Mouse (Mus musculus) cerebral cortex, adult 2 months (tissue): Measurements from ENCODE around the gene Nmnat1.

ENCODE experiments used
- WGBS: fragments of 180-500 bp; shearing (Covaris S2); methylation state at CpG from one replicate; pipeline ENCODE4 v1.1.7; 2018; 5-methylcytosine and 5-hydroxymethylcytosine counted together

The Nmnat1 gene

DNA sequence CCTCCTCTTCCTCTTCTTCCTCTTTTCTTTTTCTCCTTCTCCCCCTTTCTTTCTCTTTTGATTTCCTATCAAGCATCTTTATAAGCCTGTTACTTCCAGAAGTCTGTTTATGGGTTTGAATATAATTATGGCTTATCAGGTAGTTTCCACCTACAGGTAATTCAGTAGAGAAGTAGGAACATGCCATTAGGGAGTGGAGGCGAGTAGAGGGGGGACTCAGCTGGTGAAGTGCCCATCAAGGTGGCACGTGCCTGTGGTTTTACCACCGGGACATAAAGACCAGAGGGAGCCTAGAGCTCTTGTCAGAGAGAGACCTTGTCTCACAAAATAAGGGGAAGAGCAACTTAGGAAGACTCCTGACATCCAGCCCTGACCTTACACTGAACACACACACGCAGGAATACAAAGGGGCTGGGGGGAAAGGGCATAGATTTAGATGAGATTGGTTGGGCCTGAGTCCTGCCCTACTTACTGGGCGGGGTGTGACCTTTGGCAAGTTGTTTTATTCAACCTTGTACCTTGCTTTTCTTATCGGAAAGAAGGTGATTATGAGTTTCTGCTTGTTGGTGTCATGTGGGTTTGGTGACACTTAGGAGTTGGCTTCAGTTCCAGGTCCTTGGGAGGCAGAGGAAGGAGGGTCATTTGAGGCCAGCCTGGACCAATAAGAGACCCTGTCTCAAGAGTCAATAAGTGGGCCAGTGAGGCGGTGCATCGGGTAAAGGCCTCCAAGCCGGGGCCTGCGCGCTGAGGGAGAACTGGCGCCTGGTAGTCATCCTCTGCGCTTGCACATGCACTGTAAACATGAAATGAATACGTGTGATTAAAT is 4.6 kb upstream of the Nmnat1 start:
- WGBS = 93% methylated on average over 14 of the region's 14 CpGs

DNA sequence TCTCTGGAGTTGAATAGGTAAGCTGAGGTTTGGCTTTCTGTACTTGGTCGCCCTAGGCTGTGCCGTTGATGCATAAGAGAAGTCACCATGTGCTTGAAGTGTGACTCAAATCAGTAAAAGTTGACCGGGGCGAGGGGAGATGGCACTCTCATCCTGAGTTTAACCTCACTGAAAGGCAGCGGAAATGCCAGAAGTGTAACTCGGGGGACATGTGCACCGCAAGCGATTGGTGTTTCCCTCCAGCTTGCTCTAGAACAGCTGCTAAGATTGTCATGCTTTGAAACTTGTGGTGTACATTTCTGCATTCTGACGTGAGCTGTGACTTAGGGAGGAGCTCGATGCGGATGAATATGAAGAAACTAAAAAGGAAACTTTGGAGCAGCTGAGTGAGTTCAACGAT is 2.7 kb upstream of the Nmnat1 start:
- WGBS = 89% methylated on average over 12 of the region's 12 CpGs

DNA sequence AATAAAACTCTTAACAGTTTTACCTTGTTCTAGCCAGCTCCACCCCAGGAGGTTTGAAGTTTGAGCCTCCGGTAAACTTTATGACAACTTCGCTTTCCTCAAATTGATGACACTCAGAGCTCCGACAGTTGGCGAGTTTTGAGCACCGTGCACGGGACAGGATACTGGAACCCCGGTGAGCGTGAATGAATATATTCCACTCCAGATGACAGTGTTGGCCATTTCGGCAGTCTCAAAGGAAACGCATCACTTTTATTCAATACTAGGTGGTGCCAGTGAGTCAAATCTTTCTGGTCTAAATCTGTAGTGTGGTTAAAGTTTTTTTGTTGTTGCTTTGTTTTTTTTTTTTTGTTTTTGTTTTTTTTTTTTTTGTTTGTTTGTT is 814 bp upstream of the Nmnat1 start:
- WGBS = under 1% methylated on average over 10 of the region's 10 CpGs

DNA sequence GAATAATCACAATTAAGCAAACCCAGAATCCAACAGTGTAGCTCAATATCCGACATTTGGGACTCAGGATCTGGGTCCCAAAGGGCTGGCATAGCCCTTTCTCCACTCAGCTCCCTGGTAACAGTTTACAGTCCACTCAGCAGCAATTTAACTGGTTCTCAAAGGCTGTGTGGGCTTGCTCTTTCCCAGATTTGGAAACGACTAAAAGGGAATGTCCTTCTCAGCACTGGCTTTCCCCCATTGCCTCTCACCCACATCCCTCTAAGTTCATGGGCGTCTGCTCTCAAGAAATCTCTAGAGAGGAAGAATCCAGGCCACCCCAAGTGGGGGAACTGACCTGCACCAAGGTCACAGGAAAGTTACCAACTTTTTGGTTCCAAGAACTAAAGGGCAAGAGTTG is 436 bp downstream of the Nmnat1 start:
- 27% methylated on average over 3 of the region's 3 CpGs for WGBS

DNA sequence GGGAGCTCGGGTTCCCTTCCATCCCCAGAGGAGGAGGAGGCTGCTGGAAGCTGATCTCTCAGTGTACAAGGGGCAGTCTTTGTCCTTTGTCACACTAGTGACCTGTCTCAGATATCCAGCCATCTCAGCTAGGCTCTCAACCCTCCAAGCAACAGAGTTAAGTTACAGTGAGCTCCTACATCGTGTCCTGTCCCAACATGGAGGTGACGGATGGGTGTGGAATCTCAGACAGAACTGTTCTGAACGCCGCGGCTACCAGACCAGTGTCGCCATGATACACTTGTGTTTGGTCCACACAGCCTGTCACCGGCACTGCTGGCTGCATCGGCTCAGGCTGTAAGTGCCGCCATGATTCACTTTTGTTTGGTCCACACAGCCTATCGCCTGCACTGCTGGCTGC is 7.9 kb downstream of the Nmnat1 start, which contains the start of gene Tmem274:
TSS of gene Tmem274 (plus strand) at position 301 of the 400 bp plus-strand sequence.
- 92% methylated on average over 11 of the region's 11 CpGs for WGBS

DNA sequence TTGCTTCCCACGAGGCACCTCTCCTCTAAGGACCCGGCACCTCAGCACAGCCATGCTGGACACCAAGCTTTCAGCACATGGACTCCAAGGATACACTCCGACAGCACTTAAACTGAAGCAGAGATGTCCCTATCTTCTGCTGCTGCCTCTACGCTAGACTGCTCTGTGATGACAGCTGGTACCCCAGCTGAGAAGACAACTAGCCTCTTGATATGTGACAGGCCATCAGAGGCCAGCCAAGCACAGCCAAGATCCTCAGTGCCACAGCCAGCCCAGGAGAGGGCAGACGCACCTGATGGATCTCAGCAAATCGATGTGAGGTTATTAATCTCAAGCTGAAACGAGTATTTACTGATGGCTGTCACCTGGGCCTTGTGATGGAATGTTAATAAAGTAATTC is 9.9 kb downstream of the Nmnat1 start:
- 71% methylated on average over 7 of the region's 7 CpGs for WGBS

DNA sequence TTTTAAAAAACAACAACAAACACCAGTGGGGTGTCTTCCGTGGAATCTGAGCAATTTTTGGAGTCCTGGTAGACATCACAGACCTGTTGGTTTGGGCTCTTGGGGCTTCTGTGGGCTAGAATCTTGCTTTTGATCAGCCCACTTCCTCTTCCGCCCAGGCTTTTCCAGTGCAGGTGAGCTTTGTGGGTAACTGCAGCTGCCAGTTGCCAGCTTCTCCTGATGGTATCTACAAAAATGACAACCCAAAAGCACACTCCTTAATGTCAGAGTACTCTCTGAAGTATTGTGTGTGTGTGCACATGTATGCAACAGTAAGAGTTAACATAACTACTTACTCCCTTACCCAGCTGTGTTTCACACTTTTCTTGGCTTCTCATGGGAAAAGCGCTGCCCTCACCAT is 15.4 kb downstream of the Nmnat1 start:
- WGBS = 93% methylated on average over 3 of the region's 3 CpGs

DNA sequence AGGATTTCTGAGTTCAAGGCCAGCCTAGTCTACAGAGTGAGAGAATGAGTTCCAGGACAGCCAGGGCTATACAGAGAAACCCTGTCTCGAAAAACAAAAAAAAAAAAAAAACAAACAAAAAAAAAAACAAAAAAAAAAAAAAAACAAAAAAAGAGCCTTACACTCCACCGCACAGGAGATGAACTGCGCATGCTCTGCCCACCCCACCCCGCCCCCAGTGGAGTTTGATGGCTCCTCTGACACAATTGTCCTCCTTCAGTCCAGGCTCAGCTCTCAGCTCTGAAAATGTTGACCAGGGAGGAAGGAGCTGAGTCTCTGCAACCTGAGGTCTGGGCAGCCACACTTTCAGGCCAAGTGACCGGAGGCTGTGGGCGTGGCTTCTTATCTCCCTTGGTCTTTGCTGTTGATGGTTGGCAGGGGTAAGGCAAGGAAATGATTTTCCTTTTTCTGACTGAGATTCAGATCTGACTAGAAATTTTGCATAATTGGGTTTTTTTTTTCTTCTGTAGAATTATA is 21.5 kb downstream of the Nmnat1 start:
- WGBS = 86% methylated on average over 6 of the region's 6 CpGs

DNA sequence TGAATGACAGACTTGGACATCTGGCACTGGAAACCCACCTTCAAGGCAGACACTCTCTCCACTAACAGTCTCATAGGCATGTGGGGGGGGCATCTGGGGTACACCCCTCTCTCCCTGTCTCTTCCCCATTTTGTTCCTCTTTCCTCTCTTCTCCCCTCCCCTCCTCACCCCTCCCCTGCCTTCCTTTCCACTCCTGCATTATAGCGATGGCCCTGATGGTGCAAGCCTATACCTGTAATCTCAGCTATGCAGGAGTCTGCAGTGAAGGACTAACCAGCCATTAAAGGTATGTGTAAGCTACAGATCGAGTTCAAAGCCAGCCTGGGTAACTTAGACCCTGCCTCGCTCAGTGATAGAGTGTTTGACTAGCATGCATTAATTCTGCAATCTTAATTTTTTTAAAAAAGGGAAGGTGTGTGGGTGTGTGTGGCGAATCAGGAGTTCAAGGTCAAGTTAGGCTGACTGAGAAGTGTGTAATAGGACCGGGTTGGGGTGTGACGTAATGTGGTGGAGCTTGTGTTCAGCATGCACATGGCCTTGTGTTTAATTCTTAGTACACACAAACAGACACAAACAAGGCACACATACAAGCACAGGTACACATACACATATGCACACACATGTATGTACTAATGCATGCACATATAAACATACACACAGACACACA is 22.6 kb downstream of the Nmnat1 start:
- WGBS = 88% methylated on average over 6 of the region's 6 CpGs

DNA sequence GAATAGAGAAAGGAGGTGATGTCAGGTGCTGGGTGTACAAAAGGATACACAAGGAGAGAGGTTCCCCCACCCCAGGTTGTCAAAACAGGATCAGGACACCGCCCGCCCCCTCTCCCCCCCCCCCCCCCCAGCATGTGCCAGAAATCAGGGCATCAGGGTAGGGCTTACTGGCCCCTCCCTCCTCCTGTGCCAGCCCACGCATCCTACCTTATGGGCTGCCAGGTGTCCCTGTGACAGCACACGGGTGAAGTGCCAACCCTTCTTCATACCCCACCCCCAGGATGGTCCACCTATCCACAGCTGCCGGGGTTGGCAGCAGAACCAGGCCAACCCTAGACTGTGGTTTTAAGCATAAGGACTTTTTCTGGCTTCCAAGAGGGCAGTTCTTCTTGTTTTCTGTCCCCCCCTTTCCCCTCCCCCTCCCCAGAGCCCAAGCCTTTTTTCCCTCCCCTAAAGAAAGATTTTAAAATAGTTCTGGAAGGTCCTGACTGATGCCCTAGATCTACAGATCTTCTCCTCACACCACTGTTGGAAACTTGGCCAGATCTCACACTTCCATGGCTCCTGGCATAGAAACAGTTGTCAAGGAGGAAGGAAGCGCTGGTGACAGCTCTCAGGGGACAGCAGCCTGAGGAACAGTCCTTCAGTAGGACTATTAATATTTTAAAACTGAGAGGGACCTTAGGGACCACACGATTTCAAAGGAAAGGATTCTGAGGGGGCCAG is 23.3 kb downstream of the Nmnat1 start:
- 43% methylated on average over 5 of the region's 7 CpGs for WGBS

DNA sequence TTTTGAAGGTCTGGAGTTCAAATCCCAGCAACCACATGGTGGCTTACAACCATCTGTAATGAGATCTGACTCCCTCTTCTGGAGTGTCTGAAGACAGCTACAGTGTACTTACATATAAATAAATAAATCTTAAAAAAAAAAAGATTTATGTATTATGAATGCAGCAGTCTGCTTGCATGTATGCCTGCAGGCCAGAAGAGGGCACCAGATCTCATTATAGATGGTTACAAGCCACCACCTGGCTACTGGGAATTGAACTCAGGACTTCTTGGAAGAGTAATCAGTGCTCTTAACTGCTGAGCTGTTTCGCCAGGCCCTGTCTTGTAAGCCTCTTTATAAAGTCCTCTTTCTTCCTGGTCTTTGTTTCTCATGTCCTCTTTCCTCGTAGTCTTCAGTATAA is 24.5 kb downstream of the Nmnat1 start:
- WGBS = 95% methylated on average over 2 of the region's 2 CpGs

DNA sequence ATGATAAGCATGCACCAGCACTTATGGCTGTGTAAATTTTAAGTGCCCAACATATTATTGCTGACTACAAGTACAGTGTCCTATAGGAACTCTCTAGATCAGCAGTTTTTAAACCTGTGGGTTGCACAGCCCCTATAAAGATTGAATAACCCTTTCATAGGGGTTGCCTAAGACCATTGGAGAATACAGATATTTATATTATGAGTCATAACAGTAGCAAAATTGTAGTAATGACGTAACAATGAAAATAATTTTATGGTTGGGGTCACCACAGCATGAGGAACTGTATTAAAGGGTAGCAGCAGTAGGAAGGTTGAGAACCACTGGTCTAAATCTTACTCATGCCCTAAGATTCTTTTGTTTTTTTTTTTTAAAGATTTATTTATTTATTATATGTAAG is 25.6 kb downstream of the Nmnat1 start:
- 82% methylated on average over 1 of the region's 1 CpGs for WGBS

DNA sequence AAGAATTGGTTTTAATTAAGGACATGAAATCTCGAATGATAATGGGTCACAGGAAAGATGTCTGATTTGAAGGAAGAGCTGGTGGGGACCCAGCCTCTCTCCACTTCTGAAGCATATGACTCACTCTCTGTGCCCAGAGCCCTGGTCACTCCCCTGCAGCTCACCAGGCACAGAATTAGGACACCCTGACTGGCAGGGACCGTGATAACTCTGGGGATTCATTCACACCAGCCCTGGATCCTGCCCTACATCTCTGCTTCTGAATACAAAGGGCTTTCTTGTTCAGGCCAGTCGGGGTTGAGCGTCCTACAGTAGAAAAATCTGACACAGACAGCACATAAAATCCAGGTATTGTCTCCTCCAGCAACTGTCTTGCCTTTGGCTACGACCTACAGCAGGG is 26.5 kb downstream of the Nmnat1 start:
- 60% methylated on average over 5 of the region's 5 CpGs for WGBS

DNA sequence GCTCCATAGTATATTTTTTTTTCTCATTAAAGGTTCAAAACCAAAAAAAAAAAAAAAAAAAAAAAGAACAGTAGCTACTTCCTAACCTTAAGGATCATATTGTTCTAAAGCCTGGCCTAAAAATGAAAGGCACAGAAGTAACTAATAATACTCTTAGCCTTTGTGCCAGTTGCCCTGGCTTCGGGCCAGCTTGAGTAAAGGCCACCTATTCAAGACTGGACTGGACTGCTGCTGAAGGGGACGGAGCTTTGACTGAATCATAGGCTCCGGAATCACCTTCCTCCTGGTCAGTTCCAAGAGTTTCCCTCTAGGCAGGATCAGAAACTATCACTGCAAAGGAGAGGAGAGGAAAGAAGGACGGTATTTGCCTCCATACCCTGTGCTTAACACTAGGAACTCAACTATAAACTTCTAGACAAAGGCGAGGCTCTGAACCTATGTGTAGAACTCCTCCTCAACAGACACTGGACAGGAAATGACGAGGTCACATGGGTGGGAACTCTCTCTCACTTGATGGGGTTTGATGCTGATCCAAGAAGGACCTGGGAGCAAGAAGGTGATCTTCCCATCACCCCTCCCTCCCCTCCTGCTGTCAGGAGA is 27.1 kb downstream of the Nmnat1 start:
- 67% methylated on average over 6 of the region's 6 CpGs for WGBS

DNA sequence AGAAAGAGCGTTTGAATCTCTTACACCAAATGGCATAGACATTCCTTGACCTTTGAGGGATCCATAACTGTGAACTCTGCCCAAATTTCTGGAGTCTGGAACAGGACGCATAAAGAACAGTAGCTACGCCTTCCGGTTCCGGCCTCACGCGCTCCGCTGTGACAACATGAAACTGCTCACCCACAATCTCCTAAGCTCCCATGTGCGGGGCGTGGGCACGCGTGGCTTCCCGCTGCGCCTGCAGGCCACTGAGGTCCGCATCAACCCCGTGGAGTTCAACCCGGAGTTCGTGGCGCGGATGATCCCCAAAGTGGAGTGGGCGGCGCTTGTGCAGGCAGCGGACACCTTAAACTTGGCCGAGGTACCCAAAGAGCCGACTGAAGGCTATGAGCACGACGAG is 27.8 kb downstream of the Nmnat1 start:
- 94% methylated on average over 27 of the region's 27 CpGs for whole genome bisulfite sequencing

DNA sequence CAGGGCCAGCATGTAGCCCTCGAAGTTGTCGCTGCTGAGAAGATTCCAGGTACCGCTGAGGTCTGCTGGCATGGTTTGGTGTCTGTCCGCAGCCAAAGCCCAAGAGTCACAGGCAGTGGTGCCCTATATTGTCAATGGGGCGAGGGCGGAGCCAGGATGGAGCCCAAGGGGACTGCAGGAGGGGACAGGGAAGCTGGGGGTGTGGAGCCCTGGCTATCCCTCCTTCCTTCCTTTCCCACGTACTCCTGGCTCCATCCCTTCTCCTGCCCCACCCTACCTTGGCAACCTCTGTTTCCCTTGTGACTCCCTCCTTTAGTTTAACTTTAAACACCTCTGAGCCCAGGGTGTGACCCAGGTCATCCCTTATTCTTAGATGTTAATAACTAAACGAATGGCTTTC is 30.1 kb downstream of the Nmnat1 start, which contains the start of gene Rbp7:
TSS of gene Rbp7 (minus strand) at position 100 of the 400 bp plus-strand sequence.
- 74% methylated on average over 8 of the region's 8 CpGs for WGBS

DNA sequence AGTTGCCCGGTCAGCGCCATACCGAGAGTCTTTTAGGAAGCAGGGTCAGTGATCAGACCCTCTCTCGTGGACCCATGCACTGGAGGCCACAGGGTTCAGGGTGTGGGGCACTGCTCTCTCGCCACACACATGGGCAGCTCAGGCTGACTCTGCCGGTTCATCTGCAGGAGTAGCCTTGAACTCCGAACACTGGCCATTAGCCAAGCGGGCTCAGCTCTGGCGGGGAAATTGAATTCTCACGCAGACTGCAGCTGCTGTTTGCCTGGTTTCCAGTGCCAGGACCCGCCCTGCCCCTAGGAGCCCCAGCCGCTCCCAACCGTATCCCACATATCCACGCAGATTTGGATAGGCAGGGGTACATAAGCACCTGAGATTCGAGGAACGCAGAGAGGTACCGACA is 30.7 kb downstream of the Nmnat1 start:
- WGBS = 83% methylated on average over 17 of the region's 17 CpGs

DNA sequence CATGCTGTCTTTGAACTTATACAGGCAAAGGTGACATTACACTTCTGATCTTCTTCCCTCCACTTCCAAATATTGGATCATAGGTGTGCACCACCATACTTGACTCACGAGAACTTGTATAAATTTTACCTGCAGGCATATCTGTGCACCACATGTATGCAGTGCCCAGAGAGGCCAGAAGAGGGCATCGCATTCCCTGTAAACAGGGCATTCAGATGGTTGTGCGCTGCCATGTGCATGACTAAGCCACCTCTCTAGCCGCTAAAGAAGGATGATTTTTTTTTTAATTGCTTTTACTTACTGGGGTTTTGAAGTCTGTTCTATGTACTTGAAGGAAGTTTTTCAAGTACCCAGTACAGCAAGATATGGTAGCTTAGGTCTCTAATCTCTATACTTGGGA is 31.3 kb downstream of the Nmnat1 start:
- 77% methylated on average over 4 of the region's 4 CpGs for WGBS

DNA sequence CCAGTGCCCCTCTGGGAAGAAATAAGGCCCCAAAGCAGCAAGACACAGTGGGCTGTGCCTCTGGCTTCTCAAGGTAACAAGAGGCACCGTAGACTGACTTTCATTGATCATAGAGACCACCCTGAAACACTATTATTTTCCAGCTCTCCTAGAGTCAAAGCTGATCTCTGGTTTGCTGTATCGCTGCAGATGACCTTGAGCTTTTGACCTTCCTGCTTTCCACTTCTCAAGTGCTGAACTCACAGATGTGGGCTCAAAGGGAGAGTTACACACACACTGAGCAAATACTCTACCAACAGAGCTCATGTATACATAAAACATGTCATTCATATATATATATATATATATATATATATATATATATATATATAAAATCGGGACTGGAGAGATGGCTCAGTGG is 34.4 kb downstream of the Nmnat1 start:
- 82% methylated on average over 3 of the region's 3 CpGs for WGBS

DNA sequence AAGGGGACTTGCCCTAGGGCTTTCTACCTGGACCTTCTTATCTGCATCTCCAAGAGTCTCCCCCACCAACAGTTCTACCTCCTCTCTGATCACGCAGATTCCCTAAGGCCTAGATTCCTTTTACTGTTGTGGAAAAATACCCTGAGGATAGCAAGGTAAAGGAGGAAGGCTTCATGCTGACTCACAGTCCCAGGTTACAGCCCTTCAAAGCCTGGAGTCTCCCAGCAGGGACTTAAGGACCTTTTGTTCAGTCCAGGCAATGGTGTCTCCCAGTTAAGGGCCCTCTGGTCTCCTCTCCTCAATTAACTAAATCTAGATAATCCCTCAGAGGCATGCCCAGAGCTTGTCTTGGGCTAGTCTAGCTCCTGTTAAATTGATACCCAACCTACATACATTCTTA is 38.7 kb downstream of the Nmnat1 start:
- WGBS = 91% methylated on average over 1 of the region's 1 CpGs

DNA sequence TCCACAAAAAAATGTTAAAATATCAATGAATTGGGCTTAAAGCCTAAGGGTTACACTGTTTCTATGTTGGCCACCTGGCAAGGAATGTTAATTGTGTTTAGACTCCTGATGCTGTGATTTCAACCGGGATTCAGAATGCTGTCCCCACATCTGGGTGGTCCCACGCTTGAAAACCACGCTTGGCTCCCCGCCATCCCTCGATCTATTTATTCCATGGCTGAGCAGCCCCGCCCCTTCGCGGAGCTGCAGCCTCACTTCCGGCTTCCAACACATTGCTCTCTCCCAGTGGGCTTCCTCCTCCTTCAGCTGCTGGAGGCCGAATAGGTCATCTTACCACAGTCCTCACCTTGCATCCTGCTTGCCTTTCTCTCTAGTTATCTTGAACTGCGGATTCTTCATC is 39.1 kb downstream of the Nmnat1 start:
- WGBS = 11% methylated on average over 11 of the region's 11 CpGs
